Mouse (Mus musculus) midbrain, embryonic 14.5 days (tissue): ENCODE measurements around the gene Gm49486. TPM values are rescaled to one million over a fixed set of nuclear protein-coding genes. Genes with fewer than 3 reads are reported as not detected.

Experiments
- ATAC-seq: fragments of 200-750 bp; cut with Nextera tagmentation; 2 replicates; pipeline ENCODE4 v1.8.0; 2017; ENCODE audit warnings: moderate number of reproducible peaks, moderate library complexity; ENCODE audit not compliant: low FRiP score, low TSS enrichment
- DNase-seq: peaks from one replicate; pipeline ENCODE4 v3.0.0-alpha.2; 2015
- H3K27ac ChIP-seq: fragments of 300-500 bp; sonication (generic); replicated peaks from 2 replicates; pipeline ENCODE4 v1.5.1; 2014; ENCODE audit warnings: mild to moderate bottlenecking, low read depth, low read length, moderate library complexity
- H3K27me3 ChIP-seq: fragments of 300-500 bp; sonication (generic); 2 replicates; pipeline ENCODE4 v1.6.1; 2014; ENCODE audit warnings: low read length, control low read depth, mixed read lengths; ENCODE audit not compliant: control insufficient read depth, insufficient read depth
- H3K36me3 ChIP-seq: fragments of 300-500 bp; sonication (generic); 2 replicates; pipeline ENCODE4 v1.6.1; 2014; ENCODE audit warnings: low read length, control low read depth; ENCODE audit not compliant: control insufficient read depth, insufficient read depth
- H3K4me1 ChIP-seq: fragments of 300-500 bp; sonication (generic); 2 replicates; pipeline ENCODE4 v1.6.1; 2014; ENCODE audit warnings: mild to moderate bottlenecking, antibody characterized with exemption, low read length, control low read depth; ENCODE audit not compliant: control insufficient read depth, insufficient read depth
- H3K4me2 ChIP-seq: fragments of 300-500 bp; sonication (generic); 2 replicates; pipeline ENCODE4 v1.6.1; 2014; ENCODE audit warnings: mild to moderate bottlenecking, low read length, moderate library complexity
- H3K4me3 ChIP-seq: fragments of 300-500 bp; sonication (generic); replicated peaks from 2 replicates; pipeline ENCODE4 v1.5.1; 2014; ENCODE audit warnings: low read depth, low read length
- H3K9ac ChIP-seq: fragments of 300-500 bp; sonication (generic); replicated peaks from 2 replicates; pipeline ENCODE4 v1.6.1; 2014; ENCODE audit warnings: mild to moderate bottlenecking, low read length, moderate library complexity
- H3K9me3 ChIP-seq: fragments of 300-500 bp; sonication (generic); 2 replicates; pipeline ENCODE4 v1.6.1; 2016; ENCODE audit warnings: low read length, control low read depth, mixed read lengths; ENCODE audit not compliant: control insufficient read depth
- WGBS: fragments of 180-500 bp; shearing (Covaris S2); extraction: QIAGEN DNeasy Blood & Tissue Kit; methylation state at CpG from one replicate; pipeline ENCODE4 v1.1.7; 2014; 5-methylcytosine and 5-hydroxymethylcytosine counted together
- polyA plus RNA-seq: library from polyadenylated mRNA; unstranded; fragments of >200 nt; fragmentation: Nextera tagmentation; extraction: Ambion mirVana; gene quantifications from 2 replicates; pipeline ENCODE4 v1.2.1, GENCODE M21; 2014

Gm49486 gene
- polyA plus RNA-seq, 1 experiment from 2014 or later: 1.6 TPM

DNA sequence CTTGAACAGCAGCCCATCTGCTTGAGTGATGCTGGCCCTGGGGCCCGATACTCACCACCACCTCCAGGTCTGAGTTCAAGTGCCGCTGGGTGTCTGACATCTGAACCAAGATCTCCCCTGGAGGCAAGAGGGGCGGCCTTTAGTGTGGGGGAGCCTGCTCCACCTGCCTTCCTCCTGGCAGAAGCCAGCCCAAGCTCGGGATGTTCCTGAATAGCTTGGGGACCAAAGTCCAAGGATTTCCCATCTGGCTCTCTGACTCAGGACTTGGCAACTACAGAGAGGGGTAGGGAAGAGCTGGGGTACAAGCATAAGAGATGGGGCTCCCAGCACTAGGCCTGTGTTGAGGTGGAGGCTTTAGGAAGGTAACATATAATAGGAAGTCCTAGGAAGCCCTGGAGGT lies 54.2 kb downstream of the Gm49486 start:
- H3K9me3 ChIP-seq: no peaks in the 10 kb centered on the region
- no peaks in the 10 kb centered on the region for H3K4me1 ChIP-seq
- no peak overlapping the region for H3K27ac ChIP-seq
- 84% methylated on average over 4 of the region's 4 CpGs for WGBS
- H3K27me3 ChIP-seq: no peaks in the 10 kb centered on the region
- peaks cover 16% of the 10 kb centered on the region; the same call in 1 of the 2 replicates for H3K36me3 ChIP-seq
- ATAC-seq: no peak
- no peak overlapping the region for H3K9ac ChIP-seq
- no peak for DNase-seq
- no peak overlapping the region for H3K4me3 ChIP-seq
- H3K4me2 ChIP-seq: no peak overlapping the region

DNA sequence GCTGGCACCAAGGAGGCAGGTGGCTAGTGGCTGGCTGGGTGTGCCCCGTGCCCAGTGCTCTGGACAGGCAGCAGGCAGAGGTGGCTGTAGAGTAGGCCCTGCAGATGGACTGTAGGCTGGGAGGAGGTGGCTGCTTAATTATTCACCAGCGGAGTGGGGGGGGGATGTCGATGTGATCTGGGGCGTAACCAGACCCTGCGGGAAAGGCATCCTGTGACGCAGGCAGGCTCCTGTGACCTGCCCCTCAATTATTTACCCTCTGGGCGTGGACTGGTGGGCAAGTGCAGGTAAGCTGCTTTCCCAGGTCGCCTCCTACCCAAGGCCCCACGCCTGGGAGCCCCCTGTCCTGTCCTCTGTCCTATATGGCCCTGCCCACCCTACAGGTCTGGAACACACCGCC lies 56.2 kb downstream of the Gm49486 start, which contains the start of gene Baiap2l2:
Baiap2l2 (minus strand) TSS at position 139 of the 400 bp plus-strand sequence.
- Histone ChIP-seq H3K27ac (no peak within 1 kb of the TSS), H3K36me3 (peaks cover 16% of the 10 kb centered on the region; the same call in 1 of the 2 replicates), H3K4me2 (no peak within 1 kb of the TSS), H3K9ac (no peak within 1 kb of the TSS), H3K4me1 (no peaks in the 10 kb centered on the region), H3K4me3 (no peak within 1 kb of the TSS), H3K9me3 (no peaks in the 10 kb centered on the region), H3K27me3 (no peaks in the 10 kb centered on the region)
- 68% methylated on average over 10 of the region's 10 CpGs for WGBS
- no peak for ATAC-seq
- DNase-seq: no peak

DNA sequence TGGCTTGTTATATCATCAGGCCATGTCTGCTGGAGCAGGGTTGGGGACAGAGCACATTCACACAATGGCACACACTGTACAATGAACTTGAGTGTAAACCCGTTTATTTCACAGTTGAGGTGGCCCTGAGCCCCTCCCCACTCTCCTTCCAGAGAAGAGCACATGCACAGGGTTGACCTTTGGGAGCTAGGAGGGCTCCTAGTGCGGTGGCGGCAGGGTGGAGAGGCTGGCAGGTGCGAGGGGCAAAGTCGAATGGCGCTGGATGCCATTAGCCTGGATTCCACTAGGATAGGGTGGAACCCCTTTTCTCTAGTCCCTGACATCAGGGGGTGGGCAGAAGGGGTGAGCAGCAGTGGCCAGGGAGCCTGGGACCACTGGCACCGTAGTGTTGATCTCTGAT lies 57.0 kb downstream of the Gm49486 start:
- H3K27me3 ChIP-seq: no peaks in the 10 kb centered on the region
- H3K9me3 ChIP-seq: no peaks in the 10 kb centered on the region
- DNase-seq (no peak), ATAC-seq (no peak)
- no peak overlapping the region for H3K4me2 ChIP-seq
- no peaks in the 10 kb centered on the region for H3K4me1 ChIP-seq
- 87% methylated on average over 7 of the region's 7 CpGs for WGBS
- no peak overlapping the region for H3K9ac ChIP-seq
- no peak overlapping the region for H3K27ac ChIP-seq
- peaks cover 16% of the 10 kb centered on the region; the same call in 1 of the 2 replicates for H3K36me3 ChIP-seq
- no peak overlapping the region for H3K4me3 ChIP-seq

GRCm38 (mm10) chr15:79287091-79287490 lies 57.9 kb downstream of the Gm49486 start:
- WGBS: 93% methylated on average over 7 of the region's 7 CpGs

GRCm38 (mm10) chr15:79288387-79288786 lies 59.2 kb downstream of the Gm49486 start:
- ATAC-seq: no peak
- Histone ChIP-seq H3K27me3 (no peaks in the 10 kb centered on the region), H3K36me3 (peaks cover 16% of the 10 kb centered on the region; the same call in 1 of the 2 replicates), H3K9ac (no peak overlapping the region), H3K4me1 (no peaks in the 10 kb centered on the region), H3K9me3 (no peaks in the 10 kb centered on the region), H3K4me2 (no peak overlapping the region), H3K27ac (no peak overlapping the region), H3K4me3 (no peak overlapping the region)
- DNase-seq: no peak
- 86% methylated on average over 3 of the region's 3 CpGs for WGBS

More at GRCm38 (mm10) chr15:79287091-79287490, 57.9 kb downstream of the Gm49486 start:
- no peak overlapping the region for H3K4me2 ChIP-seq
- no peak for DNase-seq
- H3K4me3 ChIP-seq: no peak overlapping the region
- H3K36me3 ChIP-seq: peaks cover 16% of the 10 kb centered on the region; the same call in 1 of the 2 replicates
- H3K9me3 ChIP-seq: no peaks in the 10 kb centered on the region
- no peak overlapping the region for H3K27ac ChIP-seq
- no peaks in the 10 kb centered on the region for H3K4me1 ChIP-seq
- no peaks in the 10 kb centered on the region for H3K27me3 ChIP-seq
- no peak for ATAC-seq
- no peak overlapping the region for H3K9ac ChIP-seq

DNA sequence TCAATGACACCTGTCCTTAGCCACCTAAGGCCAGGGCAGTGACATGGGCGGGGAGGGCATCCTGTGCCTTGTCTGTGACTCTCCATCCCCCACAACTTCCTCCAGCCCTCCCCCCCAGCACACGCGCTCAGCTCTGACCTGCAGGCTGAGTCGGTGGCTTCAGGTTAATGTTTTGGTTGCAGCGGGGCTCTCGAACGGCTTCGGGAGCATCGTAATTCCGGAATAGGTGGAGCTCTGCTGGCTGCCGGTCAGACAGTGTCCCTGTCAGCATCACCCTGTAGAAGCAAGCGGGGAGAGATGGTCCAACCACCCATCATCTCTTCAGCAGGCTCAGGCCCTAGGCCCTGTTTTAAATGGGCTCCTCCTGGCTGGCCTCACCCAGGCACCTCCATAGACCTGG lies 60.2 kb downstream of the Gm49486 start:
- no peak overlapping the region for H3K9ac ChIP-seq
- ATAC-seq (no peak), DNase-seq (no peak)
- H3K4me2 ChIP-seq: no peak overlapping the region
- H3K27me3 ChIP-seq: no peaks in the 10 kb centered on the region
- peaks cover 16% of the 10 kb centered on the region; the same call in 1 of the 2 replicates for H3K36me3 ChIP-seq
- WGBS: 91% methylated on average over 12 of the region's 12 CpGs
- H3K27ac ChIP-seq: no peak overlapping the region
- no peak overlapping the region for H3K4me3 ChIP-seq
- H3K9me3 ChIP-seq: no peaks in the 10 kb centered on the region
- no peaks in the 10 kb centered on the region for H3K4me1 ChIP-seq

GRCm38 (mm10) chr15:79290340-79290739 lies 61.1 kb downstream of the Gm49486 start:
- Histone ChIP-seq H3K9me3 (no peaks in the 10 kb centered on the region), H3K36me3 (peaks cover 16% of the 10 kb centered on the region; the same call in 1 of the 2 replicates), H3K27me3 (no peaks in the 10 kb centered on the region), H3K4me1 (no peaks in the 10 kb centered on the region), H3K27ac (no peak overlapping the region), H3K9ac (no peak overlapping the region), H3K4me2 (no peak overlapping the region), H3K4me3 (no peak overlapping the region)
- no peak for DNase-seq
- ATAC-seq: no peak
- WGBS: 81% methylated on average over 3 of the region's 3 CpGs

DNA sequence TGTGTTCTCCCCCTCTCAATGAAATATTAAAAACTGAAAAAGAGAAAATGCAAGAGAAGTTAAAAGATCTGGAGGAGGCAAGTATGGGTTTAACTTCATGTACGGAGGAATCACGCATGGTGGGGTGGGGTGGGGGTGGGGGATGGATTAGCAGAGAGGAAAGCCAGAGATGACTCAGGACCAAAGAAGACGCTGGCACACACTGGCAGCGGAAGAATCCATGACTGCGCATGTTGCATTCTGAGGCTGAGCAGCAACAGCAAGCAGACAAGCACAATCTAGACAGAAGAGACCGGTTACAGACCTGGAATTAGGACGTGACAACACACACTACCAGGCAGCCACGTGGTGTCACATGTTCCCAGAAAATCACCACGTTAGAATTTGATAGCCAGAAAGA lies 63.6 kb downstream of the Gm49486 start:
- Histone ChIP-seq H3K27me3 (no peaks in the 10 kb centered on the region), H3K4me1 (no peaks in the 10 kb centered on the region), H3K9me3 (no peaks in the 10 kb centered on the region), H3K27ac (no peak overlapping the region), H3K4me3 (no peak overlapping the region), H3K36me3 (no peaks in the 10 kb centered on the region), H3K9ac (no peak overlapping the region), H3K4me2 (no peak overlapping the region)
- ATAC-seq: no peak
- DNase-seq: no peak
- 90% methylated on average over 9 of the region's 9 CpGs for WGBS

DNA sequence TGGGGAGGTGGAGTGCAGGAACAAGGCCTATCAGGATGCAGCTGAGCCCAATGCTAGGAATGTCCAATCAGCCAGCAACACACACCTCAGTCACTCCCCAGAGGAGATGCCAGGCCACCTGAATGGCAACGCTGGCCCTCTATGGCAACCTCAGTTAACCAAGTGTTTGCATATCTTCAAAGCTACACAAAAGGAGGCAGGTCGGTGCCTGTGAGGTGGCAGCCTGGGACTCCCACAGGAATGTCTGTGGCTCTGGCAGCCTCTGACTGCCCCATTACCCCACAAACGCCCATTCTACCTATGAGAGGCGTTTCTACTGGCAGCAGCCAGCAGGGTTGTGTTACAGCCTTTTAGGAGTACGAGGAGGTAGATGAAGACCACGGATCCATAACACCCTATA lies 69.4 kb downstream of the Gm49486 start:
- Histone ChIP-seq H3K27me3 (no peaks in the 10 kb centered on the region), H3K36me3 (0 out of 2 replicates have a peak, but pooled peaks cover 7% of the 10 kb centered on the region), H3K9me3 (no peaks in the 10 kb centered on the region), H3K9ac (no peak overlapping the region), H3K27ac (no peak overlapping the region), H3K4me2 (no peak overlapping the region), H3K4me1 (no peaks in the 10 kb centered on the region), H3K4me3 (no peak overlapping the region)
- DNase-seq (no peak), ATAC-seq (no peak)
- WGBS: 89% methylated on average over 6 of the region's 6 CpGs
